Mouse (Mus musculus): Measurements from ENCODE around the gene Atp13a1. TPM values are rescaled to one million over a fixed set of nuclear protein-coding genes. Genes with fewer than 3 reads are reported as not detected.

Atp13a1 gene
- polyA plus RNA-seq, 1 experiment from 2014 or later: 21.2 TPM

- H3K9me3 ChIP-seq (ENCODE audit: low read length): no peaks in the 10 kb centered on the region
- DNase-seq (ENCODE audit: low spot score) (no peak), ATAC-seq (no peak)
- no peak overlapping the region for H3K9ac ChIP-seq (replicated peaks; ENCODE audit: low read depth)
- peaks cover 4% of the 10 kb centered on the region; the same call in 1 of the 2 replicates for H3K4me1 ChIP-seq (ENCODE audit: insufficient read depth, low read depth, low read length)
- H3K4me3 ChIP-seq (ENCODE audit: low read depth, low read length): no peak overlapping the region
- H3K4me2 ChIP-seq (replicated peaks; ENCODE audit: low read depth, low read length): no peak overlapping the region
- 92% methylated on average over 16 of the region's 16 CpGs for WGBS
- peaks cover 48% of the 10 kb centered on the region for H3K36me3 ChIP-seq (ENCODE audit: insufficient read depth, low read length)
- TF ChIP-seq EP300 (IDR thresholded peaks at IDR 0.05) (no peak), CTCF (IDR thresholded peaks at IDR 0.05) (no peak)
- H3K27ac ChIP-seq (ENCODE audit: low read length): no peak overlapping the region
- H3K27me3 ChIP-seq (replicated peaks; ENCODE audit: insufficient read depth, low read length): no peaks in the 10 kb centered on the region
These were observed 5.9 kb downstream of the Atp13a1 start for GRCm38 (mm10) chr8:69796721-69797345.

DNA sequence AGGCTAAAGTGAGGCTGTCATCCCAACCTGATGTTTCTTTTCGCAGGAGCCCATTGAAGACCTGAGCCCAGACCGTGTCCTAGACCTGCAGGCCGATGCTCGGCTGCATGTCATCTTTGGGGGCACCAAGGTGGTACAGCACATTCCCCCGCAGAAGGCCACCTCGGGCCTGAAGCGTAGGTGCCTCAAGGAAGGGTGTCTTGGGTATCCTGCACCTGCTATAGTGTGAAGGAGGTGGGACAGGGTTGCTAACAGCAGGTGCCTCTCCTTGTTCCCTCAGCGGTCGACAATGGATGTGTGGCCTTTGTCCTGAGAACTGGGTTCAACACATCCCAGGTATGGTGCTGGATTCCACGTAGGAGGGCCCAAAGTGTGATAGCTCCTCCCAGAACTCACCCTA is 6.7 kb downstream of the Atp13a1 start:
- no peak overlapping the region for H3K4me2 ChIP-seq (replicated peaks; ENCODE audit: low read depth, low read length)
- no peak for DNase-seq (ENCODE audit: low spot score)
- no peaks in the 10 kb centered on the region for H3K9me3 ChIP-seq (ENCODE audit: low read length)
- H3K27me3 ChIP-seq (replicated peaks; ENCODE audit: insufficient read depth, low read length): no peaks in the 10 kb centered on the region
- TF ChIP-seq EP300 (IDR thresholded peaks at IDR 0.05) (no peak), CTCF (IDR thresholded peaks at IDR 0.05) (no peak)
- no peak for ATAC-seq
- no peak overlapping the region for H3K4me3 ChIP-seq (ENCODE audit: low read depth, low read length)
- peaks cover 54% of the 10 kb centered on the region for H3K36me3 ChIP-seq (ENCODE audit: insufficient read depth, low read length)
- no peak overlapping the region for H3K27ac ChIP-seq (ENCODE audit: low read length)
- no peak overlapping the region for H3K9ac ChIP-seq (replicated peaks; ENCODE audit: low read depth)
- WGBS: 94% methylated on average over 10 of the region's 10 CpGs
- no peaks in the 10 kb centered on the region for H3K4me1 ChIP-seq (ENCODE audit: insufficient read depth, low read depth, low read length)

DNA sequence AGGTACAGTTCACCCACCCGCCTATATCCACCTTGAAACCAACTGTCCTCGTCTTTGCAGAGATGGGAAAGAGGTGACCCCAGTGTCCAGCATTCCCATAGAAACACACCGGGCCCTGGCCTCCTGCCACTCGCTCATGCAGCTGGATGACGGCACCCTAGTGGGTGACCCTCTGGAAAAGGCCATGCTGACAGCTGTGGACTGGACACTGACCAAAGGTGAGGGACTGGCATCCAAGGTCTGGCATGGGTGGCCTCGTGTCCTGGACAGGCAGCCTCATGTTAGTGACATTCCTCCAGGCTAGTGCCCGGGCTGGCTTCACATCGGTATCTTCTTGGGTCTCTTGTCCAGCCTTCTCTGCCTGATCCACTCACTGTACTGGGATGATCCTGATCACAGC is 8.3 kb downstream of the Atp13a1 start:
- H3K27ac ChIP-seq (ENCODE audit: low read length): no peak overlapping the region
- peaks cover 63% of the 10 kb centered on the region for H3K36me3 ChIP-seq (ENCODE audit: insufficient read depth, low read length)
- 90% methylated on average over 8 of the region's 8 CpGs for WGBS
- TF ChIP-seq CTCF (IDR thresholded peaks at IDR 0.05): no peak
- no peak for TF ChIP-seq EP300 (IDR thresholded peaks at IDR 0.05)
- no peaks in the 10 kb centered on the region for H3K9me3 ChIP-seq (ENCODE audit: low read length)
- H3K4me1 ChIP-seq (ENCODE audit: insufficient read depth, low read depth, low read length): no peaks in the 10 kb centered on the region
- DNase-seq (ENCODE audit: low spot score) (no peak), ATAC-seq (no peak)
- no peak overlapping the region for H3K9ac ChIP-seq (replicated peaks; ENCODE audit: low read depth)
- H3K4me2 ChIP-seq (replicated peaks; ENCODE audit: low read depth, low read length): no peak overlapping the region
- H3K27me3 ChIP-seq (replicated peaks; ENCODE audit: insufficient read depth, low read length): no peaks in the 10 kb centered on the region
- H3K4me3 ChIP-seq (ENCODE audit: low read depth, low read length): no peak overlapping the region

- peaks cover 66% of the 10 kb centered on the region for H3K36me3 ChIP-seq (ENCODE audit: insufficient read depth, low read length)
- WGBS: 90% methylated on average over 5 of the region's 5 CpGs
- H3K4me2 ChIP-seq (replicated peaks; ENCODE audit: low read depth, low read length): no peak overlapping the region
- no peaks in the 10 kb centered on the region for H3K27me3 ChIP-seq (replicated peaks; ENCODE audit: insufficient read depth, low read length)
- no peaks in the 10 kb centered on the region for H3K4me1 ChIP-seq (ENCODE audit: insufficient read depth, low read depth, low read length)
- H3K4me3 ChIP-seq (ENCODE audit: low read depth, low read length): no peak overlapping the region
- no peaks in the 10 kb centered on the region for H3K9me3 ChIP-seq (ENCODE audit: low read length)
- TF ChIP-seq CTCF (IDR thresholded peaks at IDR 0.05) (no peak), EP300 (IDR thresholded peaks at IDR 0.05) (no peak)
- H3K9ac ChIP-seq (replicated peaks; ENCODE audit: low read depth): no peak overlapping the region
- ATAC-seq (no peak), DNase-seq (ENCODE audit: low spot score) (no peak)
- no peak overlapping the region for H3K27ac ChIP-seq (ENCODE audit: low read length)
These were observed 9.0 kb downstream of the Atp13a1 start for GRCm38 (mm10) chr8:69799946-69800345.

GRCm38 (mm10) chr8:69801796-69802195 is 10.8 kb downstream of the Atp13a1 start:
- ATAC-seq (no peak), DNase-seq (ENCODE audit: low spot score) (no peak)
- Histone ChIP-seq H3K9me3 (ENCODE audit: low read length) (no peaks in the 10 kb centered on the region), H3K4me2 (replicated peaks; ENCODE audit: low read depth, low read length) (no peak overlapping the region), H3K4me3 (ENCODE audit: low read depth, low read length) (no peak overlapping the region), H3K36me3 (ENCODE audit: insufficient read depth, low read length) (peaks cover 70% of the 10 kb centered on the region), H3K9ac (replicated peaks; ENCODE audit: low read depth) (no peak overlapping the region), H3K27ac (ENCODE audit: low read length) (no peak overlapping the region), H3K27me3 (replicated peaks; ENCODE audit: insufficient read depth, low read length) (no peaks in the 10 kb centered on the region), H3K4me1 (ENCODE audit: insufficient read depth, low read depth, low read length) (no peaks in the 10 kb centered on the region)
- no peak for TF ChIP-seq EP300 (IDR thresholded peaks at IDR 0.05)
- no peak for TF ChIP-seq CTCF (IDR thresholded peaks at IDR 0.05)
- 98% methylated on average over 4 of the region's 4 CpGs for WGBS

GRCm38 (mm10) chr8:69802216-69802615 is 11.3 kb downstream of the Atp13a1 start:
- Histone ChIP-seq H3K4me1 (ENCODE audit: insufficient read depth, low read depth, low read length) (no peaks in the 10 kb centered on the region), H3K36me3 (ENCODE audit: insufficient read depth, low read length) (peaks cover 66% of the 10 kb centered on the region), H3K9me3 (ENCODE audit: low read length) (no peaks in the 10 kb centered on the region), H3K9ac (replicated peaks; ENCODE audit: low read depth) (no peak overlapping the region), H3K4me2 (replicated peaks; ENCODE audit: low read depth, low read length) (no peak overlapping the region), H3K27me3 (replicated peaks; ENCODE audit: insufficient read depth, low read length) (no peaks in the 10 kb centered on the region), H3K27ac (ENCODE audit: low read length) (no peak overlapping the region), H3K4me3 (ENCODE audit: low read depth, low read length) (no peak overlapping the region)
- TF ChIP-seq CTCF (IDR thresholded peaks at IDR 0.05): no peak
- ATAC-seq (no peak), DNase-seq (ENCODE audit: low spot score) (no peak)

DNA sequence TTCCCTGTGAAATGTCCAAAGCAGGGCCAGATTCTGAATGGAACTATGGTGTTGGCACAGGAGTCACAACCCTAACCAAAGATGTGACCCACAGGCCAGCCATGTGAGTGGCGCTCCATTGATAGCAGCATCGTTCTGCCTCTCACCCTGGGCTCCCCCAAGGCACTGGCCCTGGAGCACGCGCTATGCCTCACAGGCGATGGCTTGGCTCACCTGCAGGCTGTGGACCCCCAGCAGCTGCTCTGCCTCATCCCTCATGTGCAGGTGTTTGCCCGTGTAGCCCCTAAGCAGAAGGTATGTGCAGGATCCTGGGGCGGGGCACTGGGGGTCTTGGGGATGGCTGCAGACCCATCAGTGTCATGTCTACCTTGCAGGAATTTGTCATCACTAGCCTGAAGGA is 12.4 kb downstream of the Atp13a1 start:
- no peak overlapping the region for H3K4me3 ChIP-seq (ENCODE audit: low read depth, low read length)
- DNase-seq (ENCODE audit: low spot score) (no peak), ATAC-seq (no peak)
- 92% methylated on average over 7 of the region's 7 CpGs for WGBS
- no peaks in the 10 kb centered on the region for H3K9me3 ChIP-seq (ENCODE audit: low read length)
- no peak for TF ChIP-seq CTCF (IDR thresholded peaks at IDR 0.05)
- H3K27ac ChIP-seq (ENCODE audit: low read length): no peak overlapping the region
- no peaks in the 10 kb centered on the region for H3K4me1 ChIP-seq (ENCODE audit: insufficient read depth, low read depth, low read length)
- no peak overlapping the region for H3K4me2 ChIP-seq (replicated peaks; ENCODE audit: low read depth, low read length)
- H3K27me3 ChIP-seq (replicated peaks; ENCODE audit: insufficient read depth, low read length): no peaks in the 10 kb centered on the region
- H3K36me3 ChIP-seq (ENCODE audit: insufficient read depth, low read length): peaks cover 54% of the 10 kb centered on the region
- no peak overlapping the region for H3K9ac ChIP-seq (replicated peaks; ENCODE audit: low read depth)
